Mouse (Mus musculus): ENCODE data around the gene Zfp423.

The Zfp423 gene

GRCm38 (mm10) chr8:87747142-87747541 is 212.3 kb downstream of the Zfp423 start:
- DNase-seq (ENCODE audit: low read depth in 1 of 2, low spot score in 2 of 2) = no peak

GRCm38 (mm10) chr8:87746072-87746471 is 213.3 kb downstream of the Zfp423 start:
- DNase-seq (ENCODE audit: low read depth in 1 of 2, low spot score in 2 of 2) = no peak

- no peak for DNase-seq (ENCODE audit: low read depth in 1 of 2, low spot score in 2 of 2)
Measured at GRCm38 (mm10) chr8:87745125-87745698, 214.2 kb downstream of the Zfp423 start.

- no peak for DNase-seq (ENCODE audit: low read depth in 1 of 2, low spot score in 2 of 2)
Measured at GRCm38 (mm10) chr8:87744556-87744955, 214.8 kb downstream of the Zfp423 start.

DNA sequence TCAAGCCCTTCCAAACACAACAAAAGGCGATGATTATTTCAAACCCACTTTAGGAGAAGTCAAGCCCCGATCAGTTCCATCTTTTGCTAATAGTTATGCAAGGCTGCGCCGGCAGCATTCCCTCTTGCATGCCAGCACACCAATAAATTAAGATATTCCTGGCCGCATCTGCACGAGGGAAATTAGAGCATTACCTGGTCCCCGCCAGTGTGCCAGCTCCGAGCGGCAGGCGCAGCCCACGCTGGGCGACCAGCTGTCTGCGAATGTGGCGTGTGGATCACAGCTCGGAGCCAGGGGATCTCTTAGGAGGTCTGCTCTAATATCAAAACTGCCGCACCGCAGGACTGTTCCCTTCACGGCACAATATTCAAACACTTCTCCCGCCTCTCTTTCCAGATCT is 217.4 kb downstream of the Zfp423 start:
- no peak for DNase-seq (ENCODE audit: low read depth in 1 of 2, low spot score in 2 of 2)

DNA sequence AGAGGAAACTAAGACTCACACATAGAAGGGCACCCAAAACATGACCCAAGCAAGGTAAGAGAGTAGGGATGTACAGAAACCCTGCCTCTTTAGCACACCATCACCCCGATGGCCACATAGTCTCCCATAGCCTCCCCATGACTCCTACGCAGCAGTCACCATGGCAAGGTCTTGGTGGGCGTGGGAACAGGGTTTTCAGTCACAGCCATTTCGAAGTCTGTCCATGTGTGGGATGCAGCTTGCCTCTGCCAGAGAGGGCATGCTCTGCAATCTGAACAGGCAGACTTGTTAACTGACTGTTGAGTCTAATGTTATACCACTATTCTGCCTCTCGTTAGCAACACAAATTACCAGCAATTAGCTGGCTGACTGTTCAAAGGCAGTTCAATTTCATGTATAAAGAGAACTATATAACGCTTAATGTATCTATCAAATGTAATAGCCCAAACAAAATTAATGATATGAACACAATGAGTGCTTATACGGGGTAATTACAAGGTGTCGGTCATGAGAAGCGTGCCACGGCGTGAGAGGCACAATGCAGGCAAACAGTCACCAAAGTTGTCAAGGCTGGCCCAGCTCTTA is 218.4 kb downstream of the Zfp423 start:
- DNase-seq (ENCODE audit: low read depth in 1 of 2, low spot score in 2 of 2) = no peak

DNA sequence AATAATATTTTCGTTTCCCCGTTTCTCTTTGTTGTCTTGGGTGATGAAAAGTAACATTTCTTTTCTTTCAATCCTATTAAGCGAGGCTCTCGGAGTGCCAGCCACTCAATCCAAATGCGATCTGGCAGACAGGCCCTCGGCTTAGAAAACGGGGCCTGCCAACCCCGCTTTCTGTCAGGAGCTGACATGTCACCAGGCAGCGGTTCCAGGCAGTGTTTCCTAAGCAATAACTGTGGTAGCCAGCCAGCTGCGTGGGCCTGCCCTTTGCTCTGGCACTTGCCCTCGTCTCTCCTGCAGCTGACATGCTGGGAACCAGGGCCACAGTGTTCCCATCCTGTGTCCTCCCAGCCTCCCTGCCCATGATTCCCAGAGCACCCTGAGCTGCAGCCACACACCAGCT is 221.5 kb downstream of the Zfp423 start:
- DNase-seq (ENCODE audit: low read depth in 1 of 2, low spot score in 2 of 2) = no peak

- DNase-seq (ENCODE audit: low read depth in 1 of 2, low spot score in 2 of 2) = no peak
Measured at GRCm38 (mm10) chr8:87734902-87735301, 224.5 kb downstream of the Zfp423 start.

DNA sequence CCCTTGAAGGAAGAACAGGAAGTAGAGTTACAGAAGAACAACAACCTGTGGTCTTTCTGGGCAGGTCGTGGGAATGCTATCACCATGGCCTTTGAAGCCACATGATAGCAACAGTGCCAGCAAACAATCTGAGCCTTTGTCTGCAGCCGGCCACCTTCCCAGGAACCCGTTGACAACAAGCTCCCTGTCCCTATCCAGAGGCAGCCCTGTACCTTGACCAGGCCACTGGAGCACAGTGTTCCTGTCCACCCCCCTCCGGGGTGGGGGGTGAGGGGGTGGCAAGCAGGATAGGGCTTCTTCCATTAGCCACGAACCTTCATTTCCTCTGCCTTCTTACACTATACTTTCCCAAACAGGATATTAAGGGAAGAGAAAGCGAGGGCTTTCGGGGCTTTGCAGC is 224.9 kb downstream of the Zfp423 start:
- DNase-seq (ENCODE audit: low read depth in 1 of 2, low spot score in 2 of 2) = no peak

GRCm38 (mm10) chr8:87731062-87731461 is 228.3 kb downstream of the Zfp423 start:
- DNase-seq (ENCODE audit: low read depth in 1 of 2, low spot score in 2 of 2) = no peak

GRCm38 (mm10) chr8:87723015-87723414 is 236.4 kb downstream of the Zfp423 start:
- no peak for DNase-seq (ENCODE audit: low read depth in 1 of 2, low spot score in 2 of 2)

DNA sequence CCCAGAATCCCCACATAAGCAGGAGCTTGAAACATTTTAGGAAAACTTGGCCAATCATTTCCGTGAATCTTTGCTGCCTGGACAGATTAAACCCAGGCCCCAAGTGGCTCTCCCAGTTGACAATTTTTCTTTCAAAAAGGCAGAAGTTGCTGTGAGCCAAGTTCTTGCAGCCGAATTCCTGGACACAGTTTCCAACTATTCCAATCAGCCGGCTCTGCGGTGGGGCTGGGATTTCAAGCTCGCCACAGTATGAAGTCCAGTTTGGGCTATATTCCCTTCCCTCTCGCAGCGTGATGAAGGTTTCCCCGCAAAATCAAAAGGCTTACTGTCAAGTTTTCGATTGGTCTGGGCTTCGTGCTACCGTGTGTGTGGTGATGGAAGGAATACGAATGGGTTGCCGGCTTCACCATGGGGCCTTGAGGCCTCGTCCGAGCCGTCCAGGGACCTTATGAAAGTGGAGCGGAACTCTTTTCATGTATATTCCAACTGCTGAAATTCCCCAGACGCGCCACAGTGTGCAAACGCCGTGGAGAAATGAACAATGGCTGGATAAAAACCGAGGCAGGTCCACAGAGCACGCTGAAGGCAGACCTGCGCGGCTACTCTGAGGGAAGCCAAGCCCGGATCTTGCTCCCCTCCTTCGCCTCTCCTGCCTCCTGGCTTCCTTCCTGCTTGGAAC is 240.1 kb downstream of the Zfp423 start:
- DNase-seq (ENCODE audit: low read depth in 1 of 2, low spot score in 2 of 2) = no peak

DNA sequence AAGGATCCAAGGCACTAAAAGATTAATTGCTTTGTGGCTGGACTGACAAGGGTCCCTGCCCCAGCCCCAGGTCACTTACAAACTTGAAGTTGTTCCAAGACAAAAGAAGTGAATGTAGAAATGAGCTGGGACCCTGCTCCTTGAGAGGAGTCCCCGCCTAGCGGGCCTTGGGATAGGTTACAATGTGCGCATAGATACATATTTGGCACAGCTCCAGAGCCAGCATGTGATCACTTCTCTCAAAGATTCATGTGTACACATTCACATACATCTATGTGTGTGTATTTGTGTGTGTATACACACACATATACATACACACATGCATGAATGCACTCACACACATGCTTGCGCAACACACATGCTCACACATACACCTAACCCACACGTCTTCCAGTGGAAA is 241.9 kb downstream of the Zfp423 start:
- no peak for DNase-seq (ENCODE audit: low read depth in 1 of 2, low spot score in 2 of 2)

DNA sequence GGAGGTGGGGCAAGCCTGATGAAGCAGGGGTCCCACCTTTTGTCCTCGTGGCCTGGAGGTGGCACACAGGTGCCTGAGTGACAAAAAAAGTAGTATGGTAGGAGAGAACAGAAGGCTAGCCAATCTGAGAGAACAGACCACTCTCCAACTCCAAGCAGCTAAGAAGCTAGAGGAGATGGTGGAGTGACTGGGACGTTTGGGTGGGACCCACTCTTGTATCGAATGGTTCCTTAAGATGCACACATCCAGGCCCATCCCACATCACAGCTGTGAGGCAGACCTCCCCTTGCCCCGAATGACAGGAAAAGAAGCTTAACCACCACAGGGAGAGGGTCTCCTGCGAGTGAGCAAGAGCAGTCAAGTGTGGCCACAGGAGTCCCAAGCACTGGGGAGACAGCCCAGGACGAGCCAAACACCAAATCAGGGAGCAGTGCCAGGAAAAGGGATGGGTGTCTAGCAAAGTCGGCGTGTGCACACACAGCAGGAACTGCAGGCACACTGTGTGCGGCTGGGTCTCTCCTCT is 242.6 kb downstream of the Zfp423 start:
- DNase-seq (ENCODE audit: low read depth in 1 of 2, low spot score in 2 of 2) = no peak

- peak in 1 of 2 experiments; percentile 4 for DNase-seq (ENCODE audit: low read depth in 1 of 2, low spot score in 2 of 2)
Measured at GRCm38 (mm10) chr8:87715731-87716682, 243.4 kb downstream of the Zfp423 start.

- DNase-seq (ENCODE audit: low read depth in 1 of 2, low spot score in 2 of 2) = no peak
Measured at GRCm38 (mm10) chr8:87713946-87714345, 245.4 kb downstream of the Zfp423 start.

- DNase-seq (ENCODE audit: low read depth in 1 of 2, low spot score in 2 of 2) = no peak
Measured at GRCm38 (mm10) chr8:87711955-87712354, 247.4 kb downstream of the Zfp423 start.

DNA sequence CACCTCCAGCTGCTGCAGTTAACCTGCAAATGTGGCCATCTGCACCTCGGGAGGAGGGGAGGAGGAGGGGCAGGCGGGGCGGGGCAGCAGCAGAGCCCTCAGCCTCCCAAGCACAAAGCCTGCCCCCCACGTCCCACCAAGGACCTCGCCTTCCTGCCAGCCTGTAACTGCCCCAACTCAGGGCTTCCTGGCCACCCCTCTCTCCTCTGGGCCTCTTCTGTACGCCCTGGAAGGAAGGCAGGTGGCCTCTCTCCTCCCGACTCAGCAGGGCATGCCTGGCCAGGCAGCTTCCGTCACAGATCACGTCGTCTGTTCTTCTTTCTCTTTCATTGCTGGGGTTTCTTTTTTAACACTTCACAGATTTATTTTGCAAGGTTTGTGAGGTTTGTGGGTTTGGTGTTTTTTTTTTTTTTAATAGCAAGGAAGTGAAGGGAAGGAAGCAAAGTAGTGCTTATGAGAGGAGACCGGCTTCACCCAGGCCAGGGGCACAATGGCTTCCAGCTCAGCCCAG is 251.2 kb downstream of the Zfp423 start:
- DNase-seq (ENCODE audit: low read depth in 1 of 2, low spot score in 2 of 2) = no peak

DNA sequence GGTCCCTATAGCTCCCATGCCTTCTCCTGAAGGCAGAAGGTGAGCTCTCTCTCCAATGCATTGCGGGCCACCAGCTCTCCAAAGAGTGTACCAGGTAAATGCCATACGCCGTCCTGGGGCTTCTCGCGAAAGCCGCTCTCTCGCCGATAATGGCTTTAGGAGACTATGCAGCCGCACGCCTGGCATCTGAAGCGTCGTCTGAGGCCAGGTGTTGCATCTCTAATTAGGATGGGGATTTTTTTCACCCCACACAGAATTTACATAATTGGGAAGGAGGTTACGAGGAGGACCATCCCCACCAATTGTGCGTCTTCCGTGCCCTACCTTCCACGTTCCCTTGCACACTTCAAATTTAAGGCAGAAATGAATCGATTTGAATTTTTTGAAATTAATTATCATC is 252.2 kb downstream of the Zfp423 start:
- no peak for DNase-seq (ENCODE audit: low read depth in 1 of 2, low spot score in 2 of 2)

DNA sequence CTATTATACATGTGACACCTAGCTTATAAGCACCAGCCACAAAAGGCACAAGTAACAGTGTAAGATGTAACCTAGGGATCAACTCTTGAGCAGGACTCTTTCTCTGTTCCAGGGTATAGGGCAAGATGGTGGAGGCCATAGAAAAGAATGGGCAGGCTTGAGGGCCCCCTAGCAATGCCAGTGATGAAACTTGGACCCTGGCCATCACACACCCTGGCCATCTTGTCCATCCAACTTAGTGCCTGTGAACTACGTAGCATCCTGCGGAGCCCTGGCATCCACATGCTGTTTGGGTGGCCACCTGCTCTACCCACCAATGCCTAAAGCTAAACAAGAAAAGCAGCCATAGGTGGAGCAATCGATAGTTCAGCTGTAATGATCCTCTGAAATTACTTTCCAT is 254.6 kb downstream of the Zfp423 start:
- no peak for DNase-seq (ENCODE audit: low read depth in 1 of 2, low spot score in 2 of 2)

DNA sequence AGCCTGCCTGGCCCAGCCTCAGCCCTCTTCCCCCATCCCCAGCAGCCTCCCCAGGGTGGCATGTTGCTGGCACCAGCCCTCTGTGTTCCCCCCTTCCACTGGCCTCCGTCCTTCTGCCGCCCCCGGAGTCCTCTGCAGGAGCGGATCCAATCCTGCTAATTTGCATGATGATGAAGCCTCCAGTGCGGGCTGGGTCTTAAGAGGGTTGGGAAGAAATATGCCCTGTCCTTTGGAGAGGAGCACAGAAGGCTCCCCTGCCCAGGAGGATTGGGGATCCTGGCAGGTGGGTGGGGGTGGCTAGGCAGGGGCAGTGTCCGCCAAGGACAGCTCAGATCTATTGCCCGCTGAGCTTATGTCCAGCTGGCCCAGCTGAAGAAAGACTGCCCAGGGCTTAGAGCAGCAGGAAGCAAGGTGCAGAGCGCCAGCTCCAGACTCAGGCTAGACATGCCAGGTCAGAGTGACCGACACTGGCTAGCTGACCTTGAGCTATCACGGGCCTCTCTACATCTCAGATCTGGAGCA is 256.5 kb downstream of the Zfp423 start:
- no peak for DNase-seq (ENCODE audit: low read depth in 1 of 2, low spot score in 2 of 2)

All from monocyte, adult 2 months (primary cell).